Mouse (Mus musculus) spleen, adult 2 months (tissue): ENCODE data around the gene Tchp.

Experiments used
- CTCF ChIP-seq: fragments of 200-500 bp; IDR thresholded peaks from 2 replicates; pipeline ENCODE4 v1.5.1; 2011; ENCODE audit warnings: mild to moderate bottlenecking, inconsistent platforms; ENCODE audit not compliant: insufficient read depth, insufficient read length, insufficient replicate concordance; ENCODE audit errors: extremely low read depth
- POLR2A ChIP-seq: fragments of 200-500 bp; IDR thresholded peaks from 2 replicates; pipeline ENCODE4 v1.6.1; 2011; ENCODE audit warnings: low read depth, low read length, inconsistent platforms

DNA sequence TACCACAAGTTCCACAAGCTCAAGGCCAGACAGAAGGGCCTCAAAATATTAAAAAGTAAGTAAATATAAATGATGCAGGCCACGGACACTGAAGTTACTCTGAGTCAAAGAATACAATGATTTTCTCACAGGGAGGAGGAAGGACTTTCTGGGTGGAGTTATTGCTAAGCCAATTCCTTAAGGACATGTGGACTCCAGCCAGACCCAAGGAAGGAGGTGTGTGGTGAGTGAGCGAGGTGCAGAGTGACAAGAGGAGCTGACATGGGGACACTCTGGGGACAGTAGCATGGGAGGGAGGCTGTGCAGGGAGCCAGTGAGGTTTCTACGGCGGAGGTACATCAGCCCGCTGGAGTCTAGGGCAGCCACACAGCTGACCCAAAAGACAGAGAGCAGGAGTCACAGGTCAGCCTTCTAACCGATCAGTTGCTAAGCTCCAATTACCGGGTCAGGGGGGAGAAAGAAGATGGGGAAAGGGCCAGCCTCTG lies 20.8 kb upstream of the Tchp start:
- TF ChIP-seq CTCF (no peak), POLR2A (no peak)
